Mouse (Mus musculus) kidney, postnatal 0 days (tissue): ENCODE data around the gene Ncbp2. TPM values are rescaled to one million over a fixed set of nuclear protein-coding genes. Genes with fewer than 3 reads are reported as not detected.

Experiments used
- ATAC-seq: fragments of 200-750 bp; cut with Nextera tagmentation; replicated peaks from 2 replicates; pipeline ENCODE4 v1.8.0; 2017; ENCODE audit warnings: low read depth, moderate number of reproducible peaks, moderate TSS enrichment, moderate library complexity; ENCODE audit not compliant: low FRiP score
- DNase-seq: peaks from one replicate; pipeline ENCODE4 v3.0.0-alpha.2; 2016; ENCODE audit warnings: low spot score
- H3K27ac ChIP-seq: fragments of 300-500 bp; sonication (generic); 2 replicates; pipeline ENCODE4 v1.5.1; 2014; ENCODE audit warnings: mild to moderate bottlenecking
- H3K27me3 ChIP-seq: fragments of 300-500 bp; sonication (generic); 2 replicates; pipeline ENCODE4 v1.6.1; 2014; ENCODE audit warnings: low read length, mixed read lengths; ENCODE audit not compliant: insufficient read depth
- H3K36me3 ChIP-seq: fragments of 300-500 bp; sonication (generic); 2 replicates; pipeline ENCODE4 v1.6.1; 2014; ENCODE audit warnings: low read length, mixed read lengths; ENCODE audit not compliant: insufficient read depth
- H3K4me1 ChIP-seq: fragments of 300-500 bp; sonication (generic); replicated peaks from 2 replicates; pipeline ENCODE4 v1.6.1; 2014; ENCODE audit warnings: antibody characterized with exemption, low read length, mixed read lengths; ENCODE audit not compliant: insufficient read depth
- H3K4me2 ChIP-seq: fragments of 300-500 bp; sonication (generic); 2 replicates; pipeline ENCODE4 v1.6.1; 2014; ENCODE audit warnings: mild to moderate bottlenecking, low read length, moderate library complexity, mixed read lengths
- H3K4me3 ChIP-seq: fragments of 300-500 bp; sonication (generic); replicated peaks from 2 replicates; pipeline ENCODE4 v1.5.1; 2014; ENCODE audit warnings: low read depth, low read length
- H3K9ac ChIP-seq: fragments of 300-500 bp; sonication (generic); 2 replicates; pipeline ENCODE4 v1.6.1; 2014; ENCODE audit warnings: low read depth, low read length
- H3K9me3 ChIP-seq: fragments of 300-500 bp; sonication (generic); replicated peaks from 2 replicates; pipeline ENCODE4 v1.6.1; 2016; ENCODE audit warnings: low read length, inconsistent platforms, mixed read lengths
- CTCF ChIP-seq: IDR thresholded peaks from 2 replicates; pipeline ENCODE4 v1.5.1; 2016; ENCODE audit warnings: antibody characterized with exemption, low read depth, mild to moderate bottlenecking, moderate library complexity
- WGBS: fragments of 180-500 bp; shearing (Covaris S2); extraction: QIAGEN DNeasy Blood & Tissue Kit; methylation state at CpG from one replicate; pipeline ENCODE4 v1.1.7; 2014; 5-methylcytosine and 5-hydroxymethylcytosine counted together
- polyA plus RNA-seq: library from polyadenylated mRNA; unstranded; fragments of >200 nt; fragmentation: Nextera tagmentation; extraction: Ambion mirVana; gene quantifications from 2 replicates; pipeline ENCODE4 v1.2.1, GENCODE M21; 2015

Ncbp2 gene
- polyA plus RNA-seq, 1 experiment from 2014 or later = 79.1 TPM

GRCm38 (mm10) chr16:31906896-31907295 is 41.4 kb upstream of the Ncbp2 start:
- Histone ChIP-seq H3K4me1 (no peaks in the 10 kb centered on the region), H3K4me2 (peak overlapping the region; percentile 49), H3K9me3 (no peaks in the 10 kb centered on the region), H3K4me3 (peak overlapping the region; percentile 11; the same call in 1 of the 2 replicates), H3K9ac (0 out of 2 replicates have a peak overlapping the region, but pooled peaks have one; percentile 24), H3K27ac (no peak overlapping the region), H3K36me3 (no peaks in the 10 kb centered on the region), H3K27me3 (no peaks in the 10 kb centered on the region)
- ATAC-seq (peak; percentile 80), DNase-seq (peak; percentile 56)
- 6% methylated on average over 9 of the region's 9 CpGs for WGBS
- no peak for TF ChIP-seq CTCF

- 71% methylated on average over 11 of the region's 11 CpGs for WGBS
- no peaks in the 10 kb centered on the region for H3K36me3 ChIP-seq
- H3K9ac ChIP-seq = no peak overlapping the region
- H3K4me3 ChIP-seq = no peak overlapping the region
- no peak for TF ChIP-seq CTCF
- H3K27me3 ChIP-seq = no peaks in the 10 kb centered on the region
- no peaks in the 10 kb centered on the region for H3K4me1 ChIP-seq
- no peaks in the 10 kb centered on the region for H3K9me3 ChIP-seq
- no peak overlapping the region for H3K4me2 ChIP-seq
- DNase-seq (no peak), ATAC-seq (no peak)
- H3K27ac ChIP-seq = no peak overlapping the region
Observed at GRCm38 (mm10) chr16:31908959-31909358, 39.4 kb upstream of the Ncbp2 start.

DNA sequence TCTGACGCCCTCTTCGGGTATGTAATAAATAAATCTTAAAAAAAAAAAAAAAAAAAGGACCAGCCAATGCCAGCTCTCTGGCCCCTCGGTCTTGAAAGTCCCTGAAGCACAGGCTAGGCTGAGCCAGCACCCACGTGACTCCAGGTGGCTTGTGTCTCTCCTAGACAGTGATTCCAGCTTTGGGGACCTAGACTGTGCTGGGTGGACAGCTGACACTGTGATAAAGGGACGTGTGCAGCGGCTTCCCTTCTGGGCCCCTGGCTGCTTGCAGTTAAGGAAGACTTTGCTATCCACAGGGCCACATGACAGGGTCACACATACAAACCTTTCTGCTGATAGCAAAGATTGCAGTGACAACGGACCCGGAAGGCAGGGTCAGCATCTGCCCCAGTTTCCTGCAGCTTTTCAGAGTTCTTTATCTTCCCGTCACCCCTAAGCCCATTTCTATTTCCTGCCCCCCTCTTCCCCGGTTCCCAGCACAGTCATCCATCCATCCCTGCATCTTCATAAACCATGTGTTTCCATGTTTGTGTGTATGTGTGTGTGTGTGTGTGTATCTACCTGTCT is 37.9 kb upstream of the Ncbp2 start:
- ATAC-seq = no peak
- Histone ChIP-seq H3K4me3 (no peak overlapping the region), H3K9me3 (no peaks in the 10 kb centered on the region), H3K27ac (no peak overlapping the region), H3K4me2 (no peak overlapping the region), H3K36me3 (no peaks in the 10 kb centered on the region), H3K9ac (no peak overlapping the region), H3K27me3 (no peaks in the 10 kb centered on the region), H3K4me1 (no peaks in the 10 kb centered on the region)
- DNase-seq = no peak
- no peak for TF ChIP-seq CTCF
- 46% methylated on average over 10 of the region's 10 CpGs for WGBS

- H3K9ac ChIP-seq = no peak overlapping the region
- peak overlapping the region; percentile 44 for H3K4me2 ChIP-seq
- no peak overlapping the region for H3K4me3 ChIP-seq
- peak; percentile 16 for DNase-seq
- no peaks in the 10 kb centered on the region for H3K9me3 ChIP-seq
- no peaks in the 10 kb centered on the region for H3K27me3 ChIP-seq
- no peaks in the 10 kb centered on the region for H3K4me1 ChIP-seq
- WGBS = 54% methylated on average over 11 of the region's 11 CpGs
- H3K36me3 ChIP-seq = no peaks in the 10 kb centered on the region
- TF ChIP-seq CTCF = no peak
- ATAC-seq = peak; percentile 63; the same call in 1 of the 2 replicates
- no peak overlapping the region for H3K27ac ChIP-seq
Observed at GRCm38 (mm10) chr16:31917776-31918175, 30.5 kb upstream of the Ncbp2 start.

DNA sequence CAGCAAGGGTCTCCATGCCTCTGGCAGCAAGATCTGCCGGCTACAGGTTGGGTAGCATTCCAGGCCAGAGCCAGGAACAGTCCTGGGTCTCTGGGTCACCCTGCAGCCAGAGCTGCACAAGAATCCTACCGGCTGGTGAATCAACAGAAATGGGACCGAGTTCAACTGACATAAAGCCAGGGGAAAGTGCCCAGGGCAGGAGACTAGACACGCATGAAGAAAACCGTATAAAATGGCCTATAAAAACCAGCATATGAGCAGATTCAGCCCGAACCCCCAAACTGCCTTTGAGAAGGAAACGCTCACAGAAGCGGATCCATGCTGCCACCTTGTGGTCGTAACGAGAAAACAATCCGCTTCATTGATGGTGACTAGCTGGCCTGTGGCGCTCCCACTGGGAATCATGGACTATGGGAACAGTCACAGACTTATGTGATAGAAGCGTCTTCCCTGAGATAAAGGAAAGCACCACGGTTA is 30.0 kb upstream of the Ncbp2 start:
- ATAC-seq = peak; percentile 27; the same call in 1 of the 2 replicates
- peak; percentile 91 for DNase-seq
- 5% methylated on average over 14 of the region's 14 CpGs for WGBS
- H3K27me3 ChIP-seq = no peaks in the 10 kb centered on the region
- no peaks in the 10 kb centered on the region for H3K4me1 ChIP-seq
- no peak overlapping the region for H3K4me3 ChIP-seq
- TF ChIP-seq CTCF = peak; percentile 95
- no peaks in the 10 kb centered on the region for H3K36me3 ChIP-seq
- H3K9ac ChIP-seq = no peak overlapping the region
- H3K4me2 ChIP-seq = peak overlapping the region; percentile 44
- H3K27ac ChIP-seq = no peak overlapping the region
- H3K9me3 ChIP-seq = no peaks in the 10 kb centered on the region

DNA sequence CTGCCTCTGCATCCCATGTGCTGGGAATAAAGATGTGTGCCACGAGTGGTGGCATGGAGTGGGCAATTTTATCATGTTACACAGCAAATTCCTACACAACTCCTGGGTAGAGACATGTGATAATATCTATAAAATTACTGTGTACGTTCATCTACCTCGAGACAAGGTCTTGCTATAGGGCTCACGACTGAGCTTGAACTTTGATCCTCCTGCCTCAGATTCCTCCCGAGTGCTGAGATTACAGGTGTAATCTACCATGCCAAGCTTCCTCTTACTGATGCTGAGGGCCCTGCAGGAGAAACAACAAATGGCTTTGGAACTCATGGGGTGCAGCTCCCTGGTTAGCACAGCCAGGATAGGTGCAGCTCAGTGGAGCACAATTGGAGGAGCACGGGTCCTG is 23.9 kb upstream of the Ncbp2 start:
- Histone ChIP-seq H3K9ac (no peak overlapping the region), H3K27ac (no peak overlapping the region), H3K36me3 (no peaks in the 10 kb centered on the region), H3K4me1 (no peaks in the 10 kb centered on the region), H3K27me3 (no peaks in the 10 kb centered on the region), H3K9me3 (no peaks in the 10 kb centered on the region), H3K4me3 (no peak overlapping the region), H3K4me2 (no peak overlapping the region)
- WGBS = 74% methylated on average over 6 of the region's 6 CpGs
- TF ChIP-seq CTCF = no peak
- no peak for DNase-seq
- no peak for ATAC-seq
